Mouse (Mus musculus) kidney, postnatal 0 days (tissue): Measurements from ENCODE around the gene Gm9821. TPM values are rescaled to one million over a fixed set of nuclear protein-coding genes. Genes with fewer than 3 reads are reported as not detected.
A peak's percentile ranks its signal among the peaks of the same experiment; 100 is the strongest.

ENCODE experiments used
- ATAC-seq: fragments of 200-750 bp; cut with Nextera tagmentation; replicated peaks from 2 replicates; pipeline ENCODE4 v1.8.0; 2017; ENCODE audit warnings: low read depth, moderate number of reproducible peaks, moderate TSS enrichment, moderate library complexity; ENCODE audit not compliant: low FRiP score
- DNase-seq: peaks from one replicate; pipeline ENCODE4 v3.0.0-alpha.2; 2016; ENCODE audit warnings: low spot score
- H3K27ac ChIP-seq: fragments of 300-500 bp; sonication (generic); 2 replicates; pipeline ENCODE4 v1.5.1; 2014; ENCODE audit warnings: mild to moderate bottlenecking
- H3K27me3 ChIP-seq: fragments of 300-500 bp; sonication (generic); 2 replicates; pipeline ENCODE4 v1.6.1; 2014; ENCODE audit warnings: low read length, mixed read lengths; ENCODE audit not compliant: insufficient read depth
- H3K36me3 ChIP-seq: fragments of 300-500 bp; sonication (generic); 2 replicates; pipeline ENCODE4 v1.6.1; 2014; ENCODE audit warnings: low read length, mixed read lengths; ENCODE audit not compliant: insufficient read depth
- H3K4me1 ChIP-seq: fragments of 300-500 bp; sonication (generic); replicated peaks from 2 replicates; pipeline ENCODE4 v1.6.1; 2014; ENCODE audit warnings: antibody characterized with exemption, low read length, mixed read lengths; ENCODE audit not compliant: insufficient read depth
- H3K4me2 ChIP-seq: fragments of 300-500 bp; sonication (generic); 2 replicates; pipeline ENCODE4 v1.6.1; 2014; ENCODE audit warnings: mild to moderate bottlenecking, low read length, moderate library complexity, mixed read lengths
- H3K4me3 ChIP-seq: fragments of 300-500 bp; sonication (generic); replicated peaks from 2 replicates; pipeline ENCODE4 v1.5.1; 2014; ENCODE audit warnings: low read depth, low read length
- H3K9ac ChIP-seq: fragments of 300-500 bp; sonication (generic); 2 replicates; pipeline ENCODE4 v1.6.1; 2014; ENCODE audit warnings: low read depth, low read length
- H3K9me3 ChIP-seq: fragments of 300-500 bp; sonication (generic); replicated peaks from 2 replicates; pipeline ENCODE4 v1.6.1; 2016; ENCODE audit warnings: low read length, inconsistent platforms, mixed read lengths
- CTCF ChIP-seq: IDR thresholded peaks from 2 replicates; pipeline ENCODE4 v1.5.1; 2016; ENCODE audit warnings: antibody characterized with exemption, low read depth, mild to moderate bottlenecking, moderate library complexity
- WGBS: fragments of 180-500 bp; shearing (Covaris S2); extraction: QIAGEN DNeasy Blood & Tissue Kit; methylation state at CpG from one replicate; pipeline ENCODE4 v1.1.7; 2014; 5-methylcytosine and 5-hydroxymethylcytosine counted together
- polyA plus RNA-seq: library from polyadenylated mRNA; unstranded; fragments of >200 nt; fragmentation: Nextera tagmentation; extraction: Ambion mirVana; gene quantifications from 2 replicates; pipeline ENCODE4 v1.2.1, GENCODE M21; 2015

Gm9821 gene
- polyA plus RNA-seq, 1 experiment from 2014 or later: 0.12 TPM

DNA sequence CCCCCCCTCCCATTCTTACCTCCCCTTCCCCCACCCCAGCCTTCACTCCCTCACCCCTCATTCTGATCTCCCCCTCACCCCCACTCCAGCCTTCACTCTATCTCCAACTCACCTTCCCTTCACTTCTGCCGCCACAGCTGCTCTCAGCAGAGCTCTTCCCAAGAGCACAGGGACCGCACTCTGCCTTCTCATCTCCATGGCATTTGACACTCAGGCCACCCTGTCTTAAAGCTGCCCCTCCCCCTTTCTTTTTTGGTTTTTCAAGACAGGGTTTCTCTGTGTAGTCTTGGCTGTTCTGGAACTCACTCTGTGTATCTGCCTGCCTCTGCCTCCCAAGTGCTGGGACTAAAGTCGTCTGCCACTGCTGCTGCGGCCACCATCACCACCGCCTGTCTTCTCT is 35.3 kb downstream of the Gm9821 start:
- WGBS: 59% methylated on average over 5 of the region's 5 CpGs
- Histone ChIP-seq H3K4me1 (peaks cover 11% of the 10 kb centered on the region; the same call in 1 of the 2 replicates), H3K27me3 (peaks cover 5% of the 10 kb centered on the region; the same call in 1 of the 2 replicates), H3K9me3 (no peaks in the 10 kb centered on the region), H3K4me3 (no peak overlapping the region), H3K9ac (no peak overlapping the region), H3K4me2 (no peak overlapping the region), H3K36me3 (no peaks in the 10 kb centered on the region), H3K27ac (no peak overlapping the region)
- no peak for TF ChIP-seq CTCF
- no peak for ATAC-seq
- DNase-seq: no peak

DNA sequence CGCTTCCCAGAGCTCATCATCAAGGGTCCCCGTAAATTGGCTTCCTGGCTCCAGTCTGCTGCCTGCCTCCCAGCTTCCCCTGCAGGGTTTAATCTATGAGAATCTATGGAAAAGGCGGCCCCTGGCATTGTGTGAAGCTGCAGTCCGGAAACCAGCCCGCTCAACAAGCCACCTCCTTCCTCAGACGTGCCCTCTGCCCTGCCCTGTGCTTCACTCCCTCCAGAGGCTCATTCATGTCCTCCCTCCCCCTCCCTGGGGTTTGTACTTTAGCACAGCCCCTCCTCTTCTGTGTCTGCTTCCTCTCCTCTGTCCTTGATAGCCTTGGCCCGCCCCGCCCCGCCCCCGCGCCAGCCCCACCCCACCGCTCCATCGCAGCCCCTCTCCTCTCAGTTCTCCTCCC is 38.9 kb downstream of the Gm9821 start:
- DNase-seq (peak; percentile 96), ATAC-seq (peak; percentile 90)
- WGBS: 3% methylated on average over 12 of the region's 13 CpGs
- Histone ChIP-seq H3K9me3 (no peaks in the 10 kb centered on the region), H3K4me2 (peak overlapping the region; percentile 30), H3K27ac (peak overlapping the region; percentile 68), H3K9ac (0 out of 2 replicates have a peak overlapping the region, but pooled peaks have one; percentile 35), H3K4me1 (peaks cover 6% of the 10 kb centered on the region; the same call in 1 of the 2 replicates), H3K27me3 (no peaks in the 10 kb centered on the region), H3K4me3 (no peak overlapping the region), H3K36me3 (no peaks in the 10 kb centered on the region)
- TF ChIP-seq CTCF: no peak

DNA sequence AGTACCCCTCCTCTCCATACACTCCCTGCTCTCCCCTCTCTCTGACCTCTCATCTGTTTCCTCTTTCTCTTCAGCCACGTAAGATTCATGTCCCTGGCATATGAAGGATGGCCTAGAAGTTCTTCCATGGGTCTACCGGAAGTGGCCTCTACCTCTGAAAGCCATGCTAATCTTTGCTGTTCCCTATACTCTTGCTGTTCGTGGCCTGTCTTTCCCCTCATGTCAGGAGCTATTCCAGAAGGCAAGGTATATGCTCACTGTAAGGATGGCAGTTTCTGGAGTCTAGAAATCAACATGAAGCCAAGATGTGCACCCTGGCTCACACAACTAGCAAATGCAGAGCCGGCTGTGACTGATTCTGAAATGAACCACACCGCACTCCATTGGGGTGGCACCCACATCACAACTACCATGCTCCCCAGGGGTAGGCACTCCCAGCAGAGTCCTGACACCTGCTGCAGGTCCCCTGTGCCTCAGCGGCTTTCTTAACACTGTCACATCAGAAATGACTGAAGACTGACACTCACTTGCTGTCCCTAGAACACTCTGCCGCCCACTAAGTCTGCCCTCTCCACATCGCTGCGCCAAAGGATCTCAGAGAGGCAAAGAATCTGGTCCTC is 39.5 kb downstream of the Gm9821 start:
- no peak overlapping the region for H3K9ac ChIP-seq
- WGBS: 43% methylated on average over 9 of the region's 9 CpGs
- no peaks in the 10 kb centered on the region for H3K27me3 ChIP-seq
- DNase-seq (no peak), ATAC-seq (no peak)
- H3K4me3 ChIP-seq: no peak overlapping the region
- H3K4me1 ChIP-seq: peaks cover 6% of the 10 kb centered on the region; the same call in 1 of the 2 replicates
- peak overlapping the region; percentile 68 for H3K27ac ChIP-seq
- H3K4me2 ChIP-seq: peak overlapping the region; percentile 30
- no peaks in the 10 kb centered on the region for H3K36me3 ChIP-seq
- H3K9me3 ChIP-seq: no peaks in the 10 kb centered on the region
- no peak for TF ChIP-seq CTCF

DNA sequence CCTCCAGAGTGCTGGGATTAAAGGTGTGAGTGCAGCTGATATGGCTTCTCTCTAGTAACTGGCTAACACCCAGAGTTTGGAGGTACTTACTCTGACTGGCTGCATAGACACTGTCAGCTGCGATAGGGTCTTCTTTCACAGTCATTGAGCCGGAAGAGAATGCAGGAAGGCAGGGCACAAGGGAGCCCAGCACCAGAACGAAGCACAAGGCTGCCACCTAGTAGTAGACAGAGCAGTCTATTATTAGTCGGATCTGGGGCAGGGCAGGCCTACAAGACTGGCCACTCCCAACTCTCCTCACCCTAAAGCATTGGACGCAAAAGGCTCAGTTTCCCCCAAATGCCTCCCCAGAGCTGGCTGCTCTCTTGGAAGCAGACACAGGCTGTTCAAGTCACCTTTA is 40.6 kb downstream of the Gm9821 start:
- Histone ChIP-seq H3K27ac (no peak overlapping the region), H3K27me3 (no peaks in the 10 kb centered on the region), H3K9ac (no peak overlapping the region), H3K36me3 (no peaks in the 10 kb centered on the region), H3K4me3 (no peak overlapping the region), H3K4me1 (peaks cover 6% of the 10 kb centered on the region; the same call in 1 of the 2 replicates), H3K9me3 (no peaks in the 10 kb centered on the region), H3K4me2 (no peak overlapping the region)
- ATAC-seq (no peak), DNase-seq (peak; percentile 72)
- peak; percentile 56 for TF ChIP-seq CTCF
- WGBS: 13% methylated on average over 5 of the region's 5 CpGs

DNA sequence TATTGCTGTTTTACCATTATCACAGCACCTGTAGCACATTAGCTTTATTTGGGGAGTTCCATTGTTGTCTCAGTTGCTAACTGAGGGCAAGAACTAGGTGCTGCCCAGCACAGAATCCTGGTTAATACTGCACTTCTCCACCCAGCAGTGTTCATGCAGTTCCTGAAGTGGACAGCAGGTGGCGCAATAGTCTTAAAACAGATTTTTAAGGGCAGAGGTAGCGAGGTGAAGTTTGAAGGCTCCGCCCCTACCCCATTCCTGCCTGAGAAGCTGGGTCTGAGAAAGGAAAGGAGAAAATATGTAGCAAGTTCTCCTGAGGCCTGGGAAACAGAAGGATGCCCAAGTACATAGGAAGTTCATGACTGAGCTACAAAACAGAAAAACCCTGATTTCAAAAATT is 42.0 kb downstream of the Gm9821 start:
- no peaks in the 10 kb centered on the region for H3K27me3 ChIP-seq
- H3K9me3 ChIP-seq: no peaks in the 10 kb centered on the region
- H3K27ac ChIP-seq: no peak overlapping the region
- ATAC-seq (no peak), DNase-seq (peak; percentile 92)
- peaks cover 6% of the 10 kb centered on the region; the same call in 1 of the 2 replicates for H3K4me1 ChIP-seq
- no peak overlapping the region for H3K4me3 ChIP-seq
- no peaks in the 10 kb centered on the region for H3K36me3 ChIP-seq
- H3K9ac ChIP-seq: no peak overlapping the region
- 2% methylated on average over 3 of the region's 3 CpGs for WGBS
- TF ChIP-seq CTCF: peak; percentile 96
- no peak overlapping the region for H3K4me2 ChIP-seq

DNA sequence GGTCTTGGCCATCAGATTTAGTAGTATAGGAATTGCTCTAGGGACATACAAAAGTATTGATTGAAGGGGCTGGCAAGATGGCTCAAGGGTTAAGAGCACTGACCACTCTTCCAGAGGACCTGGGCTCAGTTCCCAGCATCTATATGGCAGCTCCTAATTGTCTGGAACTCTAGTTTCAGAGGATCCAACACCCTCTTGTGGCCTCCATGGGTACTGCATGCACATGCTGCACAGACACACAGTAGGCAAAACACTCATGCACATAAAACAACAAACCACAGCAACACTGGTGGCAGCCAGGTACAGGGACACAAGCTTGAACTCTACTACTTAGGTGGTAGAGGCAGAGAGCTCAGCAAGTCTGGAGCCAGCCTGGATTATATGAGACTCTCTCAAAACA is 44.2 kb downstream of the Gm9821 start:
- Histone ChIP-seq H3K9ac (no peak overlapping the region), H3K27ac (no peak overlapping the region), H3K4me3 (no peak overlapping the region), H3K4me2 (no peak overlapping the region), H3K4me1 (no peaks in the 10 kb centered on the region; the same call in 1 of the 2 replicates), H3K36me3 (no peaks in the 10 kb centered on the region), H3K27me3 (no peaks in the 10 kb centered on the region), H3K9me3 (no peaks in the 10 kb centered on the region)
- DNase-seq (no peak), ATAC-seq (no peak)
- peak; percentile 50 for TF ChIP-seq CTCF

DNA sequence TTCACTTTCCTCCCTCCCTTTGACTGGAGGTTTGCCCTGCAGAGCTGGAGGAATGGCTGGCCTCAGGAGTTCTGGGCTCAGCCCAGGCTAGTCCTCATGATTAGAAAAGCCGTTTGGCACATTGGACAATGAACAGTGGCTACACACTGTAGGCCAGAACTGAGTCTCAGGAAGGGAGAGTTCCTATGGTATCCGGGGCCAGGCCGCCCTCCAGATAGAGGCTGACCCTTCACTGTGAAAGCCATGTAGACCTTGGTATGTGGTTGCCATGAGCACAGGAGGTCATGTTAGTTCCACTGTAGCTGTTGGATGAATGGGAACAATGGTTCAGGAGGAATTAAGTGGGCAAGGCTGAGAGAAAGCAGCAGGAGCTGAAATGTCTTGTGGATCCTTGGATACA is 47.9 kb downstream of the Gm9821 start:
- no peak for TF ChIP-seq CTCF
- no peak overlapping the region for H3K4me2 ChIP-seq
- H3K9me3 ChIP-seq: no peaks in the 10 kb centered on the region
- no peak overlapping the region for H3K27ac ChIP-seq
- ATAC-seq (no peak), DNase-seq (no peak)
- H3K27me3 ChIP-seq: no peaks in the 10 kb centered on the region
- no peaks in the 10 kb centered on the region for H3K4me1 ChIP-seq
- no peak overlapping the region for H3K9ac ChIP-seq
- 77% methylated on average over 3 of the region's 3 CpGs for WGBS
- H3K4me3 ChIP-seq: no peak overlapping the region
- no peaks in the 10 kb centered on the region for H3K36me3 ChIP-seq
